Mouse (Mus musculus) stomach, embryonic 15.5 days (tissue): ENCODE data around the gene P4ha2. TPM values are rescaled to one million over a fixed set of nuclear protein-coding genes. Genes with fewer than 3 reads are reported as not detected.

ENCODE experiments used
- ATAC-seq: fragments of 200-750 bp; cut with Nextera tagmentation; 2 replicates; pipeline ENCODE4 v1.8.0; 2017; ENCODE audit warnings: low read depth, moderate number of reproducible peaks, moderate TSS enrichment; ENCODE audit not compliant: insufficient read depth, low FRiP score
- H3K27ac ChIP-seq: fragments of 300-500 bp; sonication (generic); 2 replicates; pipeline ENCODE4 v1.5.1; 2015; ENCODE audit warnings: mild to moderate bottlenecking, inconsistent platforms
- H3K27me3 ChIP-seq: fragments of 300-500 bp; sonication (generic); replicated peaks from 2 replicates; pipeline ENCODE4 v1.6.1; 2015; ENCODE audit warnings: inconsistent platforms
- H3K36me3 ChIP-seq: fragments of 300-500 bp; sonication (generic); 2 replicates; pipeline ENCODE4 v1.6.1; 2015; ENCODE audit warnings: inconsistent platforms
- H3K4me1 ChIP-seq: fragments of 300-500 bp; sonication (generic); 2 replicates; pipeline ENCODE4 v1.6.1; 2015; ENCODE audit warnings: inconsistent platforms
- H3K4me2 ChIP-seq: fragments of 300-500 bp; sonication (generic); 2 replicates; pipeline ENCODE4 v1.6.1; 2015; ENCODE audit warnings: mild to moderate bottlenecking, inconsistent platforms
- H3K4me3 ChIP-seq: fragments of 300-500 bp; sonication (generic); replicated peaks from 2 replicates; pipeline ENCODE4 v1.5.1; 2015; ENCODE audit warnings: inconsistent platforms
- H3K9ac ChIP-seq: fragments of 300-500 bp; sonication (generic); 2 replicates; pipeline ENCODE4 v1.6.1; 2015; ENCODE audit warnings: inconsistent platforms
- H3K9me3 ChIP-seq: fragments of 300-500 bp; sonication (generic); 2 replicates; pipeline ENCODE4 v1.6.1; 2016; ENCODE audit warnings: inconsistent platforms
- WGBS: fragments of 180-500 bp; shearing (Covaris S2); methylation state at CpG from one replicate; pipeline ENCODE4 v1.1.7; 2015; 5-methylcytosine and 5-hydroxymethylcytosine counted together
- polyA plus RNA-seq: library from polyadenylated mRNA; unstranded; fragments of >200 nt; fragmentation: Nextera tagmentation; extraction: Ambion mirVana; gene quantifications from 2 replicates; pipeline ENCODE4 v1.2.1, GENCODE M21; 2015

P4ha2 gene
- polyA plus RNA-seq, 1 experiment from 2014 or later, result 59.5 TPM

DNA sequence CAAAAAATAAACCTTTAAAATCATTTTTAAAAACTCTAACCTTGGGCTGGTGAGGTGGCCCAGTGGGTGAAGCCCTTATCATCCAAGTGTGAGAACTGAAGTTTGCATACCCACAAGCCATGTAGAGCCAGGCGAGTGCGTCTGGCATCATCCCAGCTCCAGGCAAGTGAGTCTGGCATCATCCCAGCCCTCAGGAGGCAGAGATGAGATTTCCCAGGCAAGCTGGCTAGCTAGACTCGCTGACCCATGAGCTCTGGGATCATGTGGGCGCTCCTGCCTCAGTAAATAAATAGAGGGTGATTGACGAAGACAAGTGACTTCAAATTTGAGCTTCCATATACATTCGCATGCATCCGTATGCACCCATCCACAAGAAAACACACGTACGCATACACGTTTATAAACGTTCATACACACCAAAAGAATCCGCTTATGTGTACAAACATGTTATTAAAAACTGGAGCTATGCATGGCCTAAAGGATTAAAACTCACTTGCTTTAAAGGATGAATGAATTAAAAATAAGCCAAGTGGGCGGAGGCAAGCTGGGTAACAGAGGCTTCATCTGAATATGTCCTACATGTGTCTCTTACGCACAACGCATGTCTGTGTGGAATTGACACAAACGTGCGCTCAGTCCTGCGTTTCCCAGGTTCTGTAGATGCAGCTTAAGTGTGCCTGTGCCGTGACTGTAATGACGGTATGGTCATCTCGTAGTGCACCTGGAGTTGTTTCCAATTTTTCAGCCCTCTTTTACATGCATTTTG is 12.3 kb downstream of the P4ha2 start:
- Histone ChIP-seq H3K27me3 (no peaks in the 10 kb centered on the region), H3K9me3 (no peaks in the 10 kb centered on the region), H3K4me1 (peaks cover 15% of the 10 kb centered on the region), H3K27ac (peak overlapping the region; percentile 93), H3K36me3 (no peaks in the 10 kb centered on the region), H3K4me3 (no peak overlapping the region), H3K4me2 (0 out of 2 replicates have a peak overlapping the region, but pooled peaks have one; percentile 50), H3K9ac (no peak overlapping the region)
- ATAC-seq, result no peak
- 68% methylated on average over 21 of the region's 21 CpGs for WGBS

GRCm38 (mm10) chr11:54112920-54113319 is 13.0 kb downstream of the P4ha2 start:
- Histone ChIP-seq H3K4me3 (0 out of 2 replicates have a peak overlapping the region, but pooled peaks have one; percentile 4), H3K27me3 (no peaks in the 10 kb centered on the region), H3K9me3 (no peaks in the 10 kb centered on the region), H3K9ac (no peak overlapping the region), H3K36me3 (0 out of 2 replicates have a peak, but pooled peaks cover 5% of the 10 kb centered on the region), H3K4me2 (peak overlapping the region; percentile 50), H3K27ac (peak overlapping the region; percentile 93), H3K4me1 (peaks cover 15% of the 10 kb centered on the region)
- 1% methylated on average over 10 of the region's 10 CpGs for WGBS
- peak; percentile 98 for ATAC-seq

DNA sequence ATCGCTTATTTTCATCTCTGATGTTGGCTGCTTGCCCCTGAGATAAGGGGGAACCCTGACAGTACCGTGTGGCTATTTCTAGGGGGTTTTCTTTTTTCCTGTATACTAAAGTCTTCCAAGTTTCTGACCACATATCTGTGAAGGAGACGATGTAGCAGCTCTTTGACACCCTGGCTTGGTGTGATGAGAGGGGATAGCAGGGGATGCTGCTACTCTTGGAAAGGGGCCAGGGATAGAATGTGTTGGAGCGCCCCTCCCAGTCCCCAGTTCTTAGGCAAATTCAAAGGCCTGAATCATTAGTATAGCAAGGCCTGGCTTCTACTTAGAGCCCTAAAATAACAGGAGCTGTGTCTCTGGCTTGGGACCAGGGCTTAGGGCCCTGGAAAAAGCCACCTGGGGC is 13.5 kb downstream of the P4ha2 start:
- peak overlapping the region; percentile 93 for H3K27ac ChIP-seq
- no peak; the same call in 1 of the 2 replicates for ATAC-seq
- WGBS, result 14% methylated on average over 4 of the region's 4 CpGs
- H3K4me3 ChIP-seq, result 0 out of 2 replicates have a peak overlapping the region, but pooled peaks have one; percentile 4
- H3K9ac ChIP-seq, result no peak overlapping the region
- H3K27me3 ChIP-seq, result no peaks in the 10 kb centered on the region
- H3K4me1 ChIP-seq, result peaks cover 15% of the 10 kb centered on the region
- H3K4me2 ChIP-seq, result peak overlapping the region; percentile 50
- 0 out of 2 replicates have a peak, but pooled peaks cover 8% of the 10 kb centered on the region for H3K36me3 ChIP-seq
- H3K9me3 ChIP-seq, result no peaks in the 10 kb centered on the region

DNA sequence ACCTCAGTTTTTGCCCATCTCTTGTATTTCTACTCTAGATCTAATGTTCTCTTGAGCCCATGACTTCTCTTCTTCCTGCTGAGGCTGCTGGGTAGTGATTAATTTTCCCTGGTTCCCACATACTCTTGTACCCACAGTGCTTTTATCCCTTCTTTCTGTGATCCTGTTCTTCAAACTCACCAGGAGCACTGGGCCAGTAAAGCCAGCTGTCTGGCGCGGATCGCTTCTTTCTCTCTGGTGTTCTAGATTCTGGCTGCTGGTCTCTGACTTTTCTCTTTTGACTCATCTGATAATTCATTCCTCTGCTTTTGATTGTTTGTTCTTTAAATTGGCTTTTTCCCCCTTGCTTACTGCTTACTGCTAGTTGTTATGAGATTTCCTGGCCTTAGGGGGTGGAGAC is 14.9 kb downstream of the P4ha2 start:
- Histone ChIP-seq H3K27me3 (no peaks in the 10 kb centered on the region), H3K4me3 (no peak overlapping the region), H3K36me3 (0 out of 2 replicates have a peak, but pooled peaks cover 8% of the 10 kb centered on the region), H3K27ac (no peak overlapping the region), H3K9ac (no peak overlapping the region), H3K4me2 (no peak overlapping the region), H3K4me1 (peaks cover 15% of the 10 kb centered on the region), H3K9me3 (no peaks in the 10 kb centered on the region)
- 91% methylated on average over 3 of the region's 3 CpGs for WGBS
- ATAC-seq, result no peak

DNA sequence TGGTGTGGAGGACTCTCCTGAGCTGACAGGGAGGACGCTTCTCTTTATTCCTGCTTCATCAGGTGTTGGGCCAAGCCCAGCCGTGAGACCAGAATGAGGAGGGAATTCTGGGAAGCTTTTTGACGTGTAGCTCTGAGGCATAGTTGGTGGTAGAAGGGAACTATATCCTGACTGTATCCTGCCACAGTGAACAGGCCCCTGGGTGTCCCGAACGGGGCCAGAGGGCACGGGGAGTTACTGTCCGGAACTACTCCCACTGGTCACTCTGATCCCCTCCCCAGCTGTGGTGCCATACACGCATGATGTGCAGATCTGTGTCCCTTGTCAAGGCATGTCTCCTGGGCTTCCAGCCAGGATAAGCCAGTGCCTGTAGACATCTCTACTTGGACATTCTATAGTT is 15.4 kb downstream of the P4ha2 start:
- H3K27me3 ChIP-seq, result no peaks in the 10 kb centered on the region
- no peak overlapping the region for H3K9ac ChIP-seq
- no peak overlapping the region for H3K4me3 ChIP-seq
- WGBS, result 81% methylated on average over 8 of the region's 8 CpGs
- ATAC-seq, result no peak
- H3K4me1 ChIP-seq, result peaks cover 15% of the 10 kb centered on the region
- H3K27ac ChIP-seq, result no peak overlapping the region
- H3K36me3 ChIP-seq, result 0 out of 2 replicates have a peak, but pooled peaks cover 8% of the 10 kb centered on the region
- no peak overlapping the region for H3K4me2 ChIP-seq
- no peaks in the 10 kb centered on the region for H3K9me3 ChIP-seq

DNA sequence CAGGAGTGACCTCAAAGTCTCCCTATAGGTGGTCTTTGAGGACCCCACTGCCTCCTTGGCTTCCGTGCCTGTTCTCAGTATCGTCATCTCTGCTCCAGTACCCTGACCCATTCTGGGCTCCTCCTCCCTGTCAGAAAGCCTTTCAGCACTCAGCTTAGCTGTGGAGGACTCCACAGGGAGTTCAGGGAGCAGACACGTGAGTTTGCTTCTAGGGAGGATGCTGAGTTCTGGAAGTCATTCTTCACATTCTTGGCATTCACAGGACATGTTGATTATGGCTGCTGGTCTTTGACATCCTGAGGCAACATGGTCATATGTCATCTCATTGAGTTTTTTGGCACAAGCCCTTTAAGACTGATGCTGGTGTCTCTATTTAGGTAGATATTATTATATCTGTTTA is 16.0 kb downstream of the P4ha2 start:
- H3K4me2 ChIP-seq, result no peak overlapping the region
- H3K4me3 ChIP-seq, result no peak overlapping the region
- WGBS, result 50% methylated on average over 3 of the region's 3 CpGs
- no peak overlapping the region for H3K9ac ChIP-seq
- no peaks in the 10 kb centered on the region for H3K9me3 ChIP-seq
- ATAC-seq, result no peak
- H3K4me1 ChIP-seq, result peaks cover 15% of the 10 kb centered on the region
- H3K27ac ChIP-seq, result no peak overlapping the region
- 0 out of 2 replicates have a peak, but pooled peaks cover 8% of the 10 kb centered on the region for H3K36me3 ChIP-seq
- H3K27me3 ChIP-seq, result no peaks in the 10 kb centered on the region

DNA sequence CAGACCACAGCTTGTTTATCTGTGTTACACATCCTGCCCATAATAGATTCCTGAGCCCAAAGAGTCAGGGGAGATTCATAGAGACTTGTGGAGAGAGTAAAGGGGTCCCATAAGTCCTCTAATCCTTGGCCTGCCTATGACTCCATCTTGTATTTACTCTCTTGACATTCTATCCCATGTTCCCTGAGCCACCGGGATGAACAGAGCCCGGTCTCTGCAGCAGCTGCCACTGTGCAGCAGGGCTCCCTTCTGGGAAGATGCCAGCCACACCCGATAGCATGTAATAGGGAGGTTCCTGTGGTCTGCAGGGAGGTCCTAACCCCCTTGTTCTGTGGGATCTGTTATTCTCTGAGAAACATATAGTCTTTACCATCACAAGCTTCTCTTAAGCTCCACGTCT is 16.5 kb downstream of the P4ha2 start:
- no peaks in the 10 kb centered on the region for H3K27me3 ChIP-seq
- WGBS, result 76% methylated on average over 4 of the region's 4 CpGs

DNA sequence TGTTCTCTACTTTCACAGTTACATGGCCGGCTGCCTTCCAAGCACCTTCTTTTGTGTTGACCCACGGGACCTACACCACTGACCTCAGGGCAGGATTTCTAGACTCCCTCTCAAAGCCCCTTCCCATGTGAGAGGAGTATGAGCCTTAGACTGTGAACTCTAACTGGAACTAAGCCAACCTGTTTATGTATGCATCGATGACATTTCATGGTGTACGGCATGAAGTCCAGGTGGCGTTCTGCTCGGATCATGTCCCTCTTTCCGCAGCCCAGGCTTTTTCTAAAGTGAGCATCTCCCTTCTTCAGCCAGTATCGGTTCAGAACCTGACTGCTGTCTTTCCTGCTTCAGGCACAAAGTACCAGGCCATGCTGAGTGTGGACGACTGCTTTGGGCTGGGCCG is 17.2 kb downstream of the P4ha2 start:
- H3K36me3 ChIP-seq, result 0 out of 2 replicates have a peak, but pooled peaks cover 8% of the 10 kb centered on the region
- H3K9me3 ChIP-seq, result no peaks in the 10 kb centered on the region
- peaks cover 12% of the 10 kb centered on the region for H3K4me1 ChIP-seq
- H3K4me2 ChIP-seq, result no peak overlapping the region
- H3K4me3 ChIP-seq, result no peak overlapping the region
- ATAC-seq, result no peak
- no peak overlapping the region for H3K27ac ChIP-seq
- no peaks in the 10 kb centered on the region for H3K27me3 ChIP-seq
- H3K9ac ChIP-seq, result no peak overlapping the region
- WGBS, result 85% methylated on average over 10 of the region's 10 CpGs

More for the DNA sequence above, 16.5 kb downstream of the P4ha2 start:
- Histone ChIP-seq H3K4me1 (peaks cover 15% of the 10 kb centered on the region), H3K9ac (no peak overlapping the region), H3K27ac (no peak overlapping the region), H3K4me2 (no peak overlapping the region), H3K4me3 (no peak overlapping the region), H3K36me3 (0 out of 2 replicates have a peak, but pooled peaks cover 8% of the 10 kb centered on the region), H3K9me3 (no peaks in the 10 kb centered on the region)
- ATAC-seq, result no peak

- H3K9me3 ChIP-seq, result no peaks in the 10 kb centered on the region
- H3K27ac ChIP-seq, result no peak overlapping the region
- no peak overlapping the region for H3K9ac ChIP-seq
- no peak overlapping the region for H3K4me3 ChIP-seq
- 79% methylated on average over 12 of the region's 12 CpGs for WGBS
- 0 out of 2 replicates have a peak, but pooled peaks cover 11% of the 10 kb centered on the region for H3K36me3 ChIP-seq
- H3K27me3 ChIP-seq, result no peaks in the 10 kb centered on the region
- H3K4me2 ChIP-seq, result no peak overlapping the region
- ATAC-seq, result no peak
- H3K4me1 ChIP-seq, result 0 out of 2 replicates have a peak, but pooled peaks cover 3% of the 10 kb centered on the region
Observed at GRCm38 (mm10) chr11:54119126-54119525, 19.2 kb downstream of the P4ha2 start.

DNA sequence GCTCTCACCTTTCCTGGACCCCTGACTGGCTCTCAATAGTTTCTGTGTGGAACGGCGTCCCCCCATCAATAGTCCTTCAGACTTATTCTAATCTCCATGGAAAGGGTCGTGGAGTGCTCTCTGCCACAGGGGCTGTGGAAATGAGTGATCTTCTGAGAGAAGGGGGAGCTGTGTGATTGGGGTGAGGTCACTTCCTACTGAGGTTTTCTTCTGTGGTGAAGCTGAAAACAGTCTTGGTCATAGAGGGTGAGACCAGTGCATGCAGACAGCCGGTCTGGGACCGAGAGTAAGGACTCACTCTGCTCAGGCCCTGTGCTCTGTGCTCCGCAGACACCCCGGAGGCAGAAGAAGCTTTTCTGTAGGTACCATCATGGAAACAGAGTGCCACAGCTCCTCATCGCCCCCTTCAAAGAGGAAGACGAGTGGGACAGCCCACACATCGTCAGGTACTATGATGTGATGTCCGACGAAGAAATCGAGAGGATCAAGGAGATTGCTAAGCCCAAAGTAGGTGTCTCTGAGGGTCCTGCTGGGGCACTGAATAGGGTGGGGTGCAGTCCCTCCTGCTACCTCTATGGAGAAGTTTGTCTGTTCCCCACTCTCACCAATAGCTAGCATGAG is 20.0 kb downstream of the P4ha2 start:
- 88% methylated on average over 13 of the region's 13 CpGs for WGBS
- Histone ChIP-seq H3K27me3 (no peaks in the 10 kb centered on the region), H3K4me3 (no peak overlapping the region), H3K27ac (no peak overlapping the region), H3K36me3 (peaks cover 11% of the 10 kb centered on the region; the same call in 1 of the 2 replicates), H3K4me2 (no peak overlapping the region), H3K9ac (no peak overlapping the region), H3K9me3 (no peaks in the 10 kb centered on the region), H3K4me1 (0 out of 2 replicates have a peak, but pooled peaks cover 3% of the 10 kb centered on the region)
- ATAC-seq, result no peak

DNA sequence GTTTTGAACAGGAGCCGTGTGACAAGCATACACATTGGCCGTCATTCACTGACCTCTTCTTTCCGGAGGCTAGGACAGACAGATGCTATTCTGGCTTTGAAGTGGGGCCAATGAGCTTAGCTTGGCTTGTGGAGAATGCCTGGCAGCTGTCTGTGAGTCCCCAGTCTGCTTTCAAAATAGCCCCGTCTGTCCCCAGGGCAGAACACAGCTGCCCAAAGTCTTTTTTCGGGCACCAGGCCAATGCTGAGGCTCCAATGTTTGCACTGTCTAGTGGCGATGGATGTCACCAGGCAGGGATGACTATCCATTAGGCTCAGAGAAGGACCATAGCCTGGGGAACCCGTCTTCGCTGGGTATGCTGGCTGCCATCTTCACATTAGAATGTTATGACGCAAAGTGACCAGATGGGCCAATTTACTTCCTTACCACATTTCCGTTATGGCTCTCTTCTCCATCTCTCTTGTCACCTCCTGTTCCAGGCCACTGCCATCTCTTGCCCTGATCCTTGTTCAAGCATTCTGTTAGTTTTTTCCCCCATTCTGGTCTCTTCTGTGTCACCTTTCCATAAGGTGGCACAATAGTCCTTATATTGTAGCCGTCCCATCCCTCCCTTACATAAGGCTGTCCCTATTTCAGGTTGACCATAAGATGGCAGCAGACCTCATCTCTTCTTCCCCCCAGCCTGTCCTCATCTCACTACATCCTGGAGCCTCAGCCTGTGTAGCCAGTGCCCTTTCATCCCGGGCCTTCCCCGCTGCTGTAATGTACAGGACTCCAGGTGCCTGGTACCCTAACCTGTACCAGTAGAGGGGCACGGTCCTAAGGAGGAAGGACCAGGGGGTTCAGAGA is 22.7 kb downstream of the P4ha2 start:
- H3K4me3 ChIP-seq, result no peak overlapping the region
- ATAC-seq, result no peak; the same call in 1 of the 2 replicates
- no peaks in the 10 kb centered on the region for H3K27me3 ChIP-seq
- H3K9me3 ChIP-seq, result no peaks in the 10 kb centered on the region
- H3K4me2 ChIP-seq, result no peak overlapping the region
- H3K27ac ChIP-seq, result no peak overlapping the region
- H3K4me1 ChIP-seq, result peaks cover 11% of the 10 kb centered on the region; the same call in 1 of the 2 replicates
- WGBS, result 49% methylated on average over 14 of the region's 14 CpGs
- H3K36me3 ChIP-seq, result peaks cover 12% of the 10 kb centered on the region; the same call in 1 of the 2 replicates
- H3K9ac ChIP-seq, result no peak overlapping the region
